Mouse (Mus musculus): Measurements from ENCODE around the gene As3mt.
"Not testable (repeated sequence)": the region's sequence is repeated elsewhere in the genome, so short reads cannot be mapped to it uniquely, and the experiment has no call there.

The As3mt gene

GRCm38 (mm10) chr19:46699011-46699481 lies 8.2 kb upstream of the As3mt start:
- DNase-seq (ENCODE audit: low spot score): no peak

- DNase-seq (ENCODE audit: low spot score): no peak
These were observed 6.1 kb upstream of the As3mt start for GRCm38 (mm10) chr19:46701156-46701555.

- no peak for DNase-seq (ENCODE audit: low spot score)
These were observed 1.3 kb upstream of the As3mt start for GRCm38 (mm10) chr19:46705779-46706495.

GRCm38 (mm10) chr19:46706540-46707295 lies 540 bp upstream of the As3mt start:
- DNase-seq (ENCODE audit: low spot score): no peak

- no peak for DNase-seq (ENCODE audit: low spot score)
These were observed 3.4 kb downstream of the As3mt start for GRCm38 (mm10) chr19:46710614-46711013.

GRCm38 (mm10) chr19:46714234-46714633 lies 7.0 kb downstream of the As3mt start:
- DNase-seq (ENCODE audit: low spot score): no peak

GRCm38 (mm10) chr19:46715016-46715415 lies 7.8 kb downstream of the As3mt start:
- DNase-seq (ENCODE audit: low spot score): no peak

GRCm38 (mm10) chr19:46718150-46718549 lies 10.9 kb downstream of the As3mt start:
- no peak for DNase-seq (ENCODE audit: low spot score)

GRCm38 (mm10) chr19:46724411-46724810 lies 17.2 kb downstream of the As3mt start:
- DNase-seq (ENCODE audit: low spot score): no peak

GRCm38 (mm10) chr19:46726142-46726541 lies 18.9 kb downstream of the As3mt start:
- no peak for DNase-seq (ENCODE audit: low spot score)

- DNase-seq (ENCODE audit: low spot score): no peak
These were observed 20.0 kb downstream of the As3mt start for GRCm38 (mm10) chr19:46727140-46727736.

- DNase-seq (ENCODE audit: low spot score): no peak
These were observed 20.8 kb downstream of the As3mt start for GRCm38 (mm10) chr19:46727945-46728540.

- no peak for DNase-seq (ENCODE audit: low spot score)
These were observed 21.7 kb downstream of the As3mt start for GRCm38 (mm10) chr19:46728909-46729308.

GRCm38 (mm10) chr19:46731351-46731750 lies 24.1 kb downstream of the As3mt start:
- no peak for DNase-seq (ENCODE audit: low spot score)

GRCm38 (mm10) chr19:46732673-46733072 lies 25.4 kb downstream of the As3mt start:
- DNase-seq (ENCODE audit: low spot score): not testable (repeated sequence)

- no peak for DNase-seq (ENCODE audit: low spot score)
These were observed 26.4 kb downstream of the As3mt start for GRCm38 (mm10) chr19:46733626-46734025.

- DNase-seq (ENCODE audit: low spot score): no peak
These were observed 28.0 kb downstream of the As3mt start for GRCm38 (mm10) chr19:46735241-46735640.

- DNase-seq (ENCODE audit: low spot score): no peak
These were observed 29.8 kb downstream of the As3mt start for GRCm38 (mm10) chr19:46737106-46737505.

- no peak for DNase-seq (ENCODE audit: low spot score)
These were observed 33.2 kb downstream of the As3mt start for GRCm38 (mm10) chr19:46740341-46741008.

GRCm38 (mm10) chr19:46741574-46741973 lies 34.3 kb downstream of the As3mt start:
- no peak for DNase-seq (ENCODE audit: low spot score)

GRCm38 (mm10) chr19:46744681-46745080 lies 37.4 kb downstream of the As3mt start:
- DNase-seq (ENCODE audit: low spot score): no peak

GRCm38 (mm10) chr19:46747799-46748198 lies 40.5 kb downstream of the As3mt start:
- DNase-seq (ENCODE audit: low spot score): no peak
